Mouse (Mus musculus) intestine, embryonic 14.5 days (tissue): ENCODE data around the gene Lrguk. TPM values are rescaled to one million over a fixed set of nuclear protein-coding genes. Genes with fewer than 3 reads are reported as not detected.

Experiments used
- ATAC-seq: fragments of 200-750 bp; cut with Nextera tagmentation; replicated peaks from 2 replicates; pipeline ENCODE4 v1.8.0; 2017; ENCODE audit warnings: low read depth, moderate number of reproducible peaks, moderate TSS enrichment, moderate library complexity; ENCODE audit not compliant: low FRiP score, low TSS enrichment
- DNase-seq: peaks from one replicate; pipeline ENCODE4 v3.0.0-alpha.2; 2018; ENCODE audit warnings: low spot score
- H3K27ac ChIP-seq: fragments of 300-500 bp; sonication (generic); 2 replicates; pipeline ENCODE4 v1.5.1; 2014; ENCODE audit warnings: low read depth, mild to moderate bottlenecking, control low read depth
- H3K27me3 ChIP-seq: fragments of 300-500 bp; sonication (generic); replicated peaks from 2 replicates; pipeline ENCODE4 v1.6.1; 2014; ENCODE audit warnings: low read length, control low read depth; ENCODE audit not compliant: control insufficient read depth, insufficient read depth
- H3K36me3 ChIP-seq: fragments of 300-500 bp; sonication (generic); 2 replicates; pipeline ENCODE4 v1.6.1; 2014; ENCODE audit warnings: low read length, control low read depth; ENCODE audit not compliant: control insufficient read depth, insufficient read depth
- H3K4me1 ChIP-seq: fragments of 300-500 bp; sonication (generic); replicated peaks from 2 replicates; pipeline ENCODE4 v1.6.1; 2014; ENCODE audit warnings: low read length, control low read depth, mixed read lengths; ENCODE audit not compliant: control insufficient read depth, insufficient read depth
- H3K4me2 ChIP-seq: fragments of 300-500 bp; sonication (generic); 2 replicates; pipeline ENCODE4 v1.6.1; 2014; ENCODE audit warnings: low read length
- H3K4me3 ChIP-seq: fragments of 300-500 bp; sonication (generic); 2 replicates; pipeline ENCODE4 v1.5.1; 2014; ENCODE audit warnings: low read depth, low read length, control low read depth, mixed read lengths
- H3K9ac ChIP-seq: fragments of 300-500 bp; sonication (generic); 2 replicates; pipeline ENCODE4 v1.6.1; 2014; ENCODE audit warnings: mild to moderate bottlenecking, low read length
- H3K9me3 ChIP-seq: fragments of 300-500 bp; sonication (generic); 2 replicates; pipeline ENCODE4 v1.6.1; 2016; ENCODE audit warnings: low read length, control low read depth; ENCODE audit not compliant: control insufficient read depth
- WGBS: fragments of 180-500 bp; shearing (Covaris S2); extraction: QIAGEN DNeasy Blood & Tissue Kit; methylation state at CpG from one replicate; pipeline ENCODE4 v1.1.7; 2014; 5-methylcytosine and 5-hydroxymethylcytosine counted together
- polyA plus RNA-seq: library from polyadenylated mRNA; unstranded; fragments of >200 nt; fragmentation: Nextera tagmentation; extraction: Ambion mirVana; gene quantifications from 2 replicates; pipeline ENCODE4 v1.2.1, GENCODE M21; 2014

The Lrguk gene
- 0.70 and 0.74 TPM in 2 replicates for polyA plus RNA-seq

DNA sequence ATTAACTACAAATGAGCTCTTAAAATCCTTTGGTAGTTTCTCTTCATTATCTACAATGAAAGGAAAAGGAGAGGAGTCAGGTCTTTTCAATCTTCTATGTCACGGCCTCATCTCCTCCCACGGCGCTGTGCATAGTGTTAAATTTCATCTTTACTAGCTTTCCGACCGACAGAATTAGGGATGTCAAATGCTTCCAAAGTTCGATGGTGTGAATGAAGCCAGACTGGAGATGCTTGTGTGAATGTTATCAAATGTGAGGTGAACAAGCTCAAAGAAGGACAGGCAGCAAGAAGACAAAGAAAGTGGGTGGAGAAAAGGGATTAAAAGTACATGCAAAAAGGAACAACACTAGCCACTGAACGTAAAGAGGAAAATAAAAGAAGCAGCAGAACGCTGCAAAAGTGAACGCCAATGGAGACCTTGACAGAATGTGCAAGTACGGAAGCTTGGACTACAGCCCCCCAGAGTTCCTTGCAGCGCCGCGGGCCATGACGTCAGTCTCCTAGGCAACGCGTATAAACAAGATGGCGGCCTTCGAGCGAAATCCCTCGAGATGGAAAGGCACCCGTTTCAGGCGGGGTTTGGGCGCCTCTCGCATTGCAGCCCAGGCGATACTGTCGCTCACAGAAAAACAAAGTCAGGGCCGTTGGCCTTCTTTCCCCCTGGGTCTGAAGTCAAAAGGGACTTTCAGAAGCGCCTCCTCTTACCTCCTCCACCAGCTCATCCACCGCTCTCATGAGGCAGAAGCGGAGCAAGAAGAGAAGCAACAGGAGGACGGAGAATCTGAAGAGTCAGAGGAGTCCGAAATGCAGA lies at the start of gene Lrguk:
TSS of gene Lrguk (plus strand) at position 516 of the 813 bp plus-strand sequence.
- H3K4me2 ChIP-seq = peak within 1 kb of the TSS; percentile 84
- H3K9me3 ChIP-seq = no peaks in the 10 kb centered on the region
- 6% methylated on average over 32 of the region's 32 CpGs for WGBS
- 0 out of 2 replicates have a peak, but pooled peaks cover 4% of the 10 kb centered on the region for H3K4me1 ChIP-seq
- H3K27me3 ChIP-seq = no peaks in the 10 kb centered on the region
- H3K36me3 ChIP-seq = no peaks in the 10 kb centered on the region
- H3K9ac ChIP-seq = peak within 1 kb of the TSS; percentile 52
- peak within 1 kb of the TSS; percentile 64 for H3K4me3 ChIP-seq
- ATAC-seq = peak; percentile 96
- H3K27ac ChIP-seq = peak within 1 kb of the TSS; percentile 40; the same call in 1 of the 2 replicates
- DNase-seq = peak; percentile 92

DNA sequence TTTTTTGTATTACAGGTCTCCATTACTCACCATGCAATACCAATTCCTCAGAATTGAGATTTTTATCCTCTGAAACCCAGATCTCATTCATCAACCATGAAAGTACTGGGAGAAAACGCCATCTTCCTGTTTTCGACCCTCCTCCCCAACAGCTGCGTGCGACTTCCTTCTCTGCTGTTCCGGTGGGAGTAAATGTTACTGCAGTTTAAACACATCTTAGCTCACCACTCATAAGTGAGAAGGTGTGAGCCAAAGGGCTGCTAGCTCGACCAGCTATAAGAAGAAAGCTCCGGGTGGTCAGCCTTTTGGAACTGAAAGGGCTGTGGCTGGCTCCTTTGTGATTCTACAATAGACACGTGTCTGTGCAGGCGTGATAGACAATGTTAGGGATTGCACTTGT lies 46.5 kb upstream of the Lrguk start:
- H3K9ac ChIP-seq = no peak overlapping the region
- no peak overlapping the region for H3K4me2 ChIP-seq
- DNase-seq = no peak
- no peaks in the 10 kb centered on the region for H3K4me1 ChIP-seq
- ATAC-seq = no peak
- H3K27ac ChIP-seq = no peak overlapping the region
- H3K36me3 ChIP-seq = no peaks in the 10 kb centered on the region
- H3K4me3 ChIP-seq = no peak overlapping the region
- WGBS = 79% methylated on average over 9 of the region's 9 CpGs
- no peaks in the 10 kb centered on the region for H3K27me3 ChIP-seq
- H3K9me3 ChIP-seq = no peaks in the 10 kb centered on the region

DNA sequence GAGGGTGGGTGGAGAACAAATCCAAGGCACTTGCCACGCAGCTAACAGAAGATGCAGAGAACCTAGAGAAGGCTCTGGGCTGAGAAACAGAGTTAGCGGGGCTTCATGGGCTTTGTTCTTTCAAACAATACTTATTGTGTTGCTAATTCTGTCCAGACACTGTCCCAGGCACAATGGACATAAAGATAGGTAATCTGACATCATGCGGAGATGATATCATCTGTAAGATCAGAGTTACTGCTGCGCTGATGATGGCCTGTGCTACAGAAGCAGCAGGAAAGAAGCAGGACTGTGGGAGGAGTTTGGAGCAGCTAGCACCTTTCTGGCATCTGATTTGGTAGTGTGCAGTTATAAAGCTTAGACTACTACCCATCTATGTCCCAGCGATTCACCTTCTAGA lies 42.1 kb upstream of the Lrguk start:
- ATAC-seq = no peak
- WGBS = 76% methylated on average over 5 of the region's 5 CpGs
- no peak overlapping the region for H3K4me2 ChIP-seq

DNA sequence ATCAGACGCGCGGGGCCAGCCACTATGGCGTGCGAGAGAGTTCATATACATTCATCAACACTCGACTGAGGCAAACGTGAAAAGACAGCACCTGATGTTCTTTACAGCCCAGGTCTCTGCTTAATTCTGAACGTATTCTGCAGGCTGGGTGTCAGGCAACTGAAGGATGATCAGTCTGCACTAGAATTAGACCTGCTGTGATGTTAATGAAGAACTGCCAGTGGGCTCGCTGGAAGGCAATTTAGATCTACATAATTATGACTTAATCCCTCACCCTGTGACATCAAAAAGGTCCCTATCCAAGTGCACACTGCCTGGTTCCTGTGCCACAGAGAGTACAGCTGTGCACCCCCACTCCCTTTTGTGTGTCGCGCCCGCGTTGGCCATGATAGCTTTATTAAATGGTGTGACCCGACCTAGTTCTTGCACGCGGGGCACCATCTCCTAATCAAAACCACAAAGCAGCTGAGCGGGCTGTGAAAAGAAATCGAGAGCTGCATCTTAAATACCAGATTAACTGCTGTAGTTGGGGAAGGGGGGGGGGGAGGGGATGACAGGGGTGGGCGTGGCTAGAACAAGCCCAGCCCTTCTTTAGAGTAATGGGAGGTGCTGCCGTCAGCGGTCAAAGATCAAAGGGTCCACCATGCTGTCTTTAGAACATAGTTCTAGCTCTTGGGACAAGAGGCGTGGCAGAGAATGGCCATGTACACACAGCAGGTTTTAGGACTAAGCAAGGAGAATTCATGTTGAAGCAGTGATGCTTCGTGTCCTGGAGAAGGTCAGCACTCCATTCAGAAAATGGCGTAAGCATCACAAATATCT lies 36.8 kb upstream of the Lrguk start:
- Histone ChIP-seq H3K27ac (no peak overlapping the region), H3K4me3 (no peak overlapping the region), H3K27me3 (no peaks in the 10 kb centered on the region), H3K9me3 (no peaks in the 10 kb centered on the region), H3K36me3 (no peaks in the 10 kb centered on the region), H3K4me1 (no peaks in the 10 kb centered on the region), H3K4me2 (no peak overlapping the region), H3K9ac (no peak overlapping the region)
- ATAC-seq (no peak), DNase-seq (no peak)
- WGBS = 54% methylated on average over 24 of the region's 24 CpGs

More for the DNA sequence above, 42.1 kb upstream of the Lrguk start:
- H3K27ac ChIP-seq = no peak overlapping the region
- H3K4me1 ChIP-seq = no peaks in the 10 kb centered on the region
- no peaks in the 10 kb centered on the region for H3K36me3 ChIP-seq
- H3K9ac ChIP-seq = no peak overlapping the region
- no peaks in the 10 kb centered on the region for H3K9me3 ChIP-seq
- no peak for DNase-seq
- H3K27me3 ChIP-seq = no peaks in the 10 kb centered on the region
- no peak overlapping the region for H3K4me3 ChIP-seq

DNA sequence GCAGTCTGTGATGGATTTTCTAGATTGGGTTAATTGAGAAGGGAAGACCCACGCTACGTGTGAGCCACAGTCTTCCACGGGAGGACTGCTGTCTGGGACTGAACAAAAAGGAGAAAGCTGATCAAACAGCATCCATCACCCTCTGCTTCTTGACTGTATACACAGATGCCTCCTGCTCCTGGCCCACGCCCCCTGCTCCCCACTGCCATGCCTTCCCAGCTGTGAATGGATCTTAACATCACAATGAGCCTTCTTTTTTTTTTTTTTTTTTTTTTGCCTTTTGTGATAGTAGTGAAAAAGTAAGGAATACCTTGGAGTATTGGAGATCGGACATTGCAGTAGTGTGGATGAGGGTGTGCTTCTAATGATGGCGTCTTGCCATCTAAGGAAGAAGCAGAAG lies 35.4 kb upstream of the Lrguk start:
- Histone ChIP-seq H3K27ac (no peak overlapping the region), H3K9me3 (no peaks in the 10 kb centered on the region), H3K4me3 (no peak overlapping the region), H3K36me3 (no peaks in the 10 kb centered on the region), H3K4me1 (no peaks in the 10 kb centered on the region), H3K27me3 (no peaks in the 10 kb centered on the region), H3K9ac (no peak overlapping the region), H3K4me2 (no peak overlapping the region)
- DNase-seq (no peak), ATAC-seq (no peak)
- WGBS = 67% methylated on average over 6 of the region's 6 CpGs

DNA sequence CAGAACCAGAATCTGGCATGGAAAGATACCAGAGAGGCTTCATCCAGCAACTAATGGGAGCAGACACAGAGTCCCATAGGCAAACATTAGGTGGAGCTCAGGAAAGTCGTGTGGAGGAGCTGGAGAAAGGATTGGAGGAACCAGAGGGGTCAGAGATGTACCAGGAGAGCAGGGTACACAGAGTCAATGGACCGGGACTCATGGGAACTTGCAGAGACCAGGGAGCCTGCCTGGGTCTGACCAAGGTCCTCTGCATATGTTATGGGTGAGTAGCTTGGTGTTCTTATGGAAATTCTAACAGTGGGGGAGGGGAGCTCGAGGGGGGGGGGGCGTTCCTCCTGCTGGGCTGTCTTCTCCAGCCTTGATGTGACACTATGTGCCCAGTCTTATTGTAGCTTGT lies 30.7 kb upstream of the Lrguk start:
- Histone ChIP-seq H3K4me1 (no peaks in the 10 kb centered on the region), H3K27me3 (no peaks in the 10 kb centered on the region), H3K4me3 (no peak overlapping the region), H3K9me3 (no peaks in the 10 kb centered on the region), H3K27ac (no peak overlapping the region), H3K9ac (no peak overlapping the region), H3K4me2 (no peak overlapping the region), H3K36me3 (no peaks in the 10 kb centered on the region)
- DNase-seq = no peak
- WGBS = 48% methylated on average over 3 of the region's 4 CpGs
- no peak for ATAC-seq

DNA sequence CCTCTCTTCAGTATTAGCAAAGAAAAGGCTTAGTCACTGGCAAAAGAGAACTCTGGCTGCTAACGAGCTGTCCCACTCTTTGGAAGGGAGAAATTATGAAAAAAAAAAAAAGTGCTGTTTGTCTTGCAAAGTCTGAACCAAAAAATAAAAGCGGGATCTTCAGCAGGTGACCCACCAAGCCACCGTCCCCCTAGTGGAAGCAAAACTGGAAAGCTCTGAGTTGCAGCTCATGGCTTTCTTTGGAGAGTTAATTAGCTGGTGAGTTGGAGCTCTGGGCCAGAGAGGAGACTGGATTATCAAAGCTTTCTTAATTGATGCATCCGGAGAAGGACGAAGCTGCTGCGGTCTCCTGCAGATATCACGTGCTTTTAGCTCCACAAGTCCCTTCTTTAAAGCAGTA lies 29.7 kb upstream of the Lrguk start:
- Histone ChIP-seq H3K27ac (no peak overlapping the region), H3K9me3 (no peaks in the 10 kb centered on the region), H3K4me1 (no peaks in the 10 kb centered on the region), H3K4me3 (no peak overlapping the region), H3K4me2 (no peak overlapping the region), H3K27me3 (no peaks in the 10 kb centered on the region), H3K9ac (no peak overlapping the region), H3K36me3 (no peaks in the 10 kb centered on the region)
- 38% methylated on average over 7 of the region's 7 CpGs for WGBS
- DNase-seq (no peak), ATAC-seq (no peak)

DNA sequence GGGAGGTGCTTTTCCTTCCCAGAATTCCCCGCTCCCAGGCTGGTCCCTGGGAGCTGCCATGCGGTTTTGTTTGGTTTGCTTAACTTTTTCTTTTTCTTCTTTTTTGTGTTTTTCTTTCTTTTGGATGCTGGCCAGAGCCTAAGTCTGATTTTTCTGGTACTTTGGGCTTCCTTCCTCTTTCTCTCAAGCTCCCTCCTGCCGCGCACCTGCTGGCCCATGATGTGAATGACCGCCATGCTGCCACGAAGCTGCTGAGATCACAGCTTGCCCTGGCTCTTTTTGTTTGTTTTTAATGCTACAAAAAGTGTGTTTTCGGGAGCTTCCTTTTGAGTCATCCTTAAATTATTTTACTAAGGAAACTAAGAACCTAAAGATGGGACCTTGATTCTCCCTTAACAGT lies 28.6 kb upstream of the Lrguk start:
- DNase-seq (no peak), ATAC-seq (no peak)
- no peaks in the 10 kb centered on the region for H3K27me3 ChIP-seq
- WGBS = 90% methylated on average over 7 of the region's 7 CpGs
- H3K4me2 ChIP-seq = no peak overlapping the region
- H3K9ac ChIP-seq = no peak overlapping the region
- H3K27ac ChIP-seq = no peak overlapping the region
- H3K4me1 ChIP-seq = no peaks in the 10 kb centered on the region
- H3K4me3 ChIP-seq = no peak overlapping the region
- no peaks in the 10 kb centered on the region for H3K9me3 ChIP-seq
- no peaks in the 10 kb centered on the region for H3K36me3 ChIP-seq
